Mouse (Mus musculus) kidney, adult 10 weeks (tissue): ENCODE data around the gene Nfs1. TPM values are rescaled to one million over a fixed set of nuclear protein-coding genes. Genes with fewer than 3 reads are reported as not detected.

Experiments
- polyA plus RNA-seq: library from polyadenylated mRNA; stranded (reverse); fragments of 350-450 nt; fragmentation: Illumina TruSeq; extraction: RNeasy Lipid Tissue Mini Kit (QIAGEN cat#74804); gene quantifications from one replicate; pipeline ENCODE4 v1.2.3, GENCODE M21; 2014; ENCODE audit warnings: low read depth, low replicate concordance

The Nfs1 gene
- polyA plus RNA-seq, result 185 TPM

DNA sequence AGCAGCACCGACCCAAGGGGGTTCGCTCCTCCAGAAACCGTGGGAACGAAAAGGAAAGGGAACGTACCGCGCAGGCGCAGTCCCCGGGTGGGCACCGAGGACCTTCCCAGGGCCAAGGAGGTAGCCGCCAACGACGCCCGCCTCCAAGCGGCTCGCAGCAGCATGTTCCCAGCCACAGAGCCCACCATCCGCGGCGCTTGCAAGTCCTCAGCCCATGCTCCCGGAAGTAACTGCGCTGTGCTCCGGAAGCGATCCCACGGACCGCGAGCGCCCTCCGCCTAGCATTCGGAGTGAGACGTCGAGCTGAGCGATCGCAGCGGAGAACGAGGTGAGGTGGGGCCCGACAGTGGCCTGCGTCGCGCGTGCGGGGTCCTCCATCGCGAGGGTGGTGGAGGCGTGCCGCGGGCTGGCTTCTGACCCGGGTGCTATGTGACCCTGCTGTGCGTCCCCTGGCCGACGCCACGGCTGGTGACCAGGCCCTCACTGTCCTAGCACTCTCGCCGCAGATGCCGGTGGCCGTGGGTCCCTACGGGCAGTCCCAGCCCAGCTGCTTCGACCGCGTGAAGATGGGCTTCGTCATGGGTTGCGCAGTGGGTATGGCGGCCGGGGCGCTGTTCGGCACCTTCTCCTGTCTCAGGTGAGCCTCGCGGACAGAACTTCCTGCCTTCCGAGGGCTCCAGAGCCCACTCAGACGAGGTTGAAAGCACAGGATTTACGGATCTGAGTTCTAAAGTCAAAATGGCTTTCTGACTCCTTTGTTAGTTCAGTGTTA, at the start of gene Nfs1, which contains the start of gene Romo1:
TSS of gene Nfs1 (minus strand) at position 234 of the 772 bp plus-strand sequence.
TSS of gene Romo1 (plus strand) at position 87 of the 772 bp plus-strand sequence.

DNA sequence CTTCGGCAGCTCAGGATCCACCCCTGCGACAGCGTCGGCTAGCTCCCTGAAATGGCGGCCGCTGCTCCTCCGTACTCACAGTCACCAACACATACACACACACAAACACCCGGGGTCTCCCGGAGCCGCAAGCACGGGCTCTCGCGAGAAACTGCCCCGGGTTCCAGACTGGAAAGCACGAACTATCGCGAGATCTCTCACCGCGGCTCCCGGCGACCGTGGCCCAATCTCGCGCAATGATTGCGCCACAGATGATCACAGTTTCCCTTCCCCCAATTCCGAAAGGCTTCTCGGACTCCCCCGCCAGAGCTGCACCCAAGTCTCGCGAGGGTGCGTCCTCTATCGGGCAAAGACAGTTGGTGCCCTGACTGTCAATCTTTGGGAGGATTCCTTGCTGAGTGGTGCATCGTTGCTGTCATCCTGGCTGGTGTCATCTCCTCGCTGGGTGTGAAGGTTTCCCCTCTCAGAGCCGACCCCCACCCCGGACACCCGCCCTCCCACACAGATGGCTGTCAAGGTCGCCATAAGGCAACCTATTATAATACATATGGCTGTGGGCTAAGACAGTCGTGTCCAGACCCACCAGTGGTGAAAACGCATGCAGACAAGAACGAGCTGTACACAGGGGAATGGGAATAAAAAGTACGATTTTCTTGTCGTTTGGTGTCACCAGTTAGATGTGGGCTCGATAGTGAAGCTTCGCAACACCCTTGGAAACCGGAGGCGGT, 36.3 kb upstream of the Nfs1 start, which contains the start of gene Rbm39:
TSS of gene Rbm39 (minus strand) at position 145 of the 728 bp plus-strand sequence.

DNA sequence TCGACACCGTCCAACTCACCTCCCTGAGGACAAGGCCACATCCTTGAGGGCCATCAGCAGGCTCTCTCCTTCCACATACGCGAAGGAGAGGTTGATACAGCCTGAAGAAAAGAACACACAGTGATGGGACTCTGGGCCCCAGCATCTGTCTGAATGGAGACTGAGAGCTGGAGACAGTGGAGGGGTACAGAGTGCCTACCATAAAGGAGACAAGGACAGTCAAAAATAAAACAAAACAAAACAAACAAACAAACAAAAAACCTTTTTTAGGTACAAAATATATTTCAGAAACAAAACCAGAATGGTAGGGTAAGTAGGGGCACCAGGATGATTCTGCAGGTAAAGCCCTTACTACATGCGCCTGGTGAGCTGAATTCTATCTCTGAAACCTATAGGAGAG, 17.0 kb downstream of the Nfs1 start, which contains the start of gene Gm28036:
TSS of gene Gm28036 (minus strand) at position 101 of the 400 bp plus-strand sequence.

GRCm38 (mm10) chr2:156111358-156112079, 32.5 kb downstream of the Nfs1 start, which contains the start of the genes Cpne1 and Rbm12:
Cpne1 (minus strand) TSS chr2:156111965.
Rbm12 (minus strand) TSS chr2:156111978.

Other genes starting within 250 kb of the Nfs1 start
- gene Uqcc1, start 213.9 kb downstream of the Nfs1 start, polyA plus RNA-seq, result 78.5 TPM
- gene Gm15557, start 203.5 kb downstream of the Nfs1 start, polyA plus RNA-seq, result not detected
- gene Gdf5, start 198.8 kb downstream of the Nfs1 start, polyA plus RNA-seq, result not detected
- 1.3 TPM for gene Cep250, start 187.7 kb downstream of the Nfs1 start, polyA plus RNA-seq
- gene 6430550D23Rik, start 136.2 kb downstream of the Nfs1 start, polyA plus RNA-seq, result 1.7 TPM
- gene Ergic3, start 136.1 kb downstream of the Nfs1 start, polyA plus RNA-seq, result 11.2 TPM
- gene Fer1l4, start 91.2 kb downstream of the Nfs1 start, polyA plus RNA-seq, result not detected
- 0.16 TPM for gene Spag4, start 79.0 kb downstream of the Nfs1 start, polyA plus RNA-seq
- gene Cpne1, start 32.2 kb downstream of the Nfs1 start, polyA plus RNA-seq, result 34.0 TPM
- 16.5 TPM for gene Rbm12, start 32.2 kb downstream of the Nfs1 start, polyA plus RNA-seq
- gene Gm28036, start 17.1 kb downstream of the Nfs1 start, polyA plus RNA-seq, result 10.1 TPM
- 15.3 TPM for gene Romo1, start 147 bp downstream of the Nfs1 start, polyA plus RNA-seq
- gene Rbm39, start 36.1 kb upstream of the Nfs1 start, polyA plus RNA-seq, result 423 TPM
- 31.1 TPM for gene Phf20, start 52.3 kb upstream of the Nfs1 start, polyA plus RNA-seq
- 2.0 TPM for gene Cnbd2, start 168.1 kb upstream of the Nfs1 start, polyA plus RNA-seq
- gene Scand1, start 168.5 kb upstream of the Nfs1 start, polyA plus RNA-seq, result not detected